Mouse (Mus musculus) forebrain, embryonic 12.5 days (tissue): ENCODE data around the gene Otud7b. TPM values are rescaled to one million over a fixed set of nuclear protein-coding genes. Genes with fewer than 3 reads are reported as not detected.

Experiments used
- ATAC-seq: fragments of 200-750 bp; cut with Nextera tagmentation; 2 replicates; pipeline ENCODE4 v1.8.0; 2017; ENCODE audit warnings: moderate TSS enrichment; ENCODE audit not compliant: low FRiP score
- H3K27ac ChIP-seq: fragments of 300-500 bp; sonication (generic); 2 replicates; pipeline ENCODE4 v1.5.1; 2016; ENCODE audit warnings: mild to moderate bottlenecking
- H3K27me3 ChIP-seq: fragments of 300-500 bp; sonication (generic); 2 replicates; pipeline ENCODE4 v1.6.1; 2016; ENCODE audit warnings: mild to moderate bottlenecking
- H3K36me3 ChIP-seq: fragments of 300-500 bp; sonication (generic); replicated peaks from 2 replicates; pipeline ENCODE4 v1.6.1; 2016; ENCODE audit warnings: mild to moderate bottlenecking
- H3K4me1 ChIP-seq: fragments of 300-500 bp; sonication (generic); 2 replicates; pipeline ENCODE4 v1.6.1; 2016
- H3K4me2 ChIP-seq: fragments of 300-500 bp; sonication (generic); 2 replicates; pipeline ENCODE4 v1.6.1; 2016; ENCODE audit warnings: mild to moderate bottlenecking, moderate library complexity
- H3K4me3 ChIP-seq: fragments of 300-500 bp; sonication (generic); replicated peaks from 2 replicates; pipeline ENCODE4 v1.5.1; 2016; ENCODE audit warnings: mild to moderate bottlenecking
- H3K9ac ChIP-seq: fragments of 300-500 bp; sonication (generic); 2 replicates; pipeline ENCODE4 v1.6.1; 2016; ENCODE audit warnings: mild to moderate bottlenecking
- H3K9me3 ChIP-seq: fragments of 300-500 bp; sonication (generic); 2 replicates; pipeline ENCODE4 v1.6.1; 2016
- WGBS: fragments of 180-500 bp; shearing (Covaris S2); methylation state at CpG from one replicate; pipeline ENCODE4 v1.1.7; 2016; 5-methylcytosine and 5-hydroxymethylcytosine counted together
- polyA plus RNA-seq: library from polyadenylated mRNA; unstranded; fragments of >200 nt; fragmentation: Nextera tagmentation; extraction: Ambion mirVana; gene quantifications from 2 replicates; pipeline ENCODE4 v1.2.1, GENCODE M21; 2016

Gene Otud7b
- polyA plus RNA-seq, 1 experiment from 2014 or later, result 15.5 TPM

GRCm38 (mm10) chr3:96069542-96069941 lies 34.8 kb upstream of the Otud7b start:
- no peaks in the 10 kb centered on the region for H3K4me1 ChIP-seq
- no peak overlapping the region for H3K4me3 ChIP-seq
- 50% methylated on average over 1 of the region's 1 CpGs for WGBS
- no peaks in the 10 kb centered on the region for H3K36me3 ChIP-seq
- H3K27ac ChIP-seq, result no peak overlapping the region
- no peak for ATAC-seq
- no peaks in the 10 kb centered on the region for H3K27me3 ChIP-seq
- H3K9me3 ChIP-seq, result no peaks in the 10 kb centered on the region
- H3K9ac ChIP-seq, result no peak overlapping the region
- no peak overlapping the region for H3K4me2 ChIP-seq

- 78% methylated on average over 4 of the region's 4 CpGs for WGBS
- no peak overlapping the region for H3K4me2 ChIP-seq
- no peak overlapping the region for H3K4me3 ChIP-seq
- no peak overlapping the region for H3K27ac ChIP-seq
- H3K4me1 ChIP-seq, result no peaks in the 10 kb centered on the region
- ATAC-seq, result no peak
- H3K9ac ChIP-seq, result no peak overlapping the region
- no peaks in the 10 kb centered on the region for H3K27me3 ChIP-seq
- H3K36me3 ChIP-seq, result no peaks in the 10 kb centered on the region
- no peaks in the 10 kb centered on the region for H3K9me3 ChIP-seq
Measured at GRCm38 (mm10) chr3:96070241-96070640, 34.1 kb upstream of the Otud7b start.

- no peak overlapping the region for H3K4me3 ChIP-seq
- ATAC-seq, result no peak
- WGBS, result 63% methylated on average over 12 of the region's 12 CpGs
- no peaks in the 10 kb centered on the region for H3K4me1 ChIP-seq
- no peak overlapping the region for H3K9ac ChIP-seq
- no peaks in the 10 kb centered on the region for H3K27me3 ChIP-seq
- no peak overlapping the region for H3K4me2 ChIP-seq
- H3K9me3 ChIP-seq, result no peaks in the 10 kb centered on the region
- no peaks in the 10 kb centered on the region for H3K36me3 ChIP-seq
- no peak overlapping the region for H3K27ac ChIP-seq
Measured at GRCm38 (mm10) chr3:96072921-96073486, 31.3 kb upstream of the Otud7b start.

GRCm38 (mm10) chr3:96078066-96078465 lies 26.3 kb upstream of the Otud7b start:
- H3K4me1 ChIP-seq, result peaks cover 3% of the 10 kb centered on the region; the same call in 1 of the 2 replicates
- no peaks in the 10 kb centered on the region for H3K9me3 ChIP-seq
- no peak for ATAC-seq
- 80% methylated on average over 6 of the region's 6 CpGs for WGBS
- no peaks in the 10 kb centered on the region for H3K27me3 ChIP-seq
- no peak overlapping the region for H3K27ac ChIP-seq
- no peak overlapping the region for H3K4me2 ChIP-seq
- H3K36me3 ChIP-seq, result no peaks in the 10 kb centered on the region
- H3K9ac ChIP-seq, result no peak overlapping the region
- no peak overlapping the region for H3K4me3 ChIP-seq

GRCm38 (mm10) chr3:96078711-96079110 lies 25.6 kb upstream of the Otud7b start:
- Histone ChIP-seq H3K4me2 (no peak overlapping the region), H3K36me3 (no peaks in the 10 kb centered on the region), H3K9me3 (no peaks in the 10 kb centered on the region), H3K27ac (no peak overlapping the region), H3K4me3 (no peak overlapping the region), H3K9ac (no peak overlapping the region), H3K4me1 (peaks cover 3% of the 10 kb centered on the region; the same call in 1 of the 2 replicates), H3K27me3 (no peaks in the 10 kb centered on the region)
- 77% methylated on average over 3 of the region's 3 CpGs for WGBS
- no peak for ATAC-seq

DNA sequence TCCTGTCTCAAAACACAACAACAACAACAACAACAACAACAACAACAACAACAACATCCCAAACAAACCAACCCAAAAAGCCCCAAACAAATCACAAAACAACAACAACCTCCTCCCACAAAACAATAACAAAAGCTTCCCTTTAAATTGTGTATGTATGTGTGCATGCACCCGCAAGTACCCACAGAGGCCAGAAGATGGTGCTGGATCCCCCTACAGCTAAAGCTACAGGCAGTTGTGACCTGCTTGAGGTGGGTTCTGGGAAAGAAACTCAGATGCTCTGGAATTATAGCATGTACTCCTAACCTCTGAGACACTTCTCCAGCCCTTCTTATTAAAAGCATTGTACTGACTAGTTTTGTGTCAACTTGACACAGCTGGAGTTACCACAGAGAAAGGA lies 23.3 kb upstream of the Otud7b start:
- Histone ChIP-seq H3K4me1 (peaks cover 3% of the 10 kb centered on the region; the same call in 1 of the 2 replicates), H3K27ac (no peak overlapping the region), H3K4me3 (no peak overlapping the region), H3K9me3 (no peaks in the 10 kb centered on the region), H3K9ac (no peak overlapping the region), H3K4me2 (no peak overlapping the region), H3K36me3 (no peaks in the 10 kb centered on the region), H3K27me3 (no peaks in the 10 kb centered on the region)
- no peak for ATAC-seq
- 69% methylated on average over 1 of the region's 1 CpGs for WGBS

DNA sequence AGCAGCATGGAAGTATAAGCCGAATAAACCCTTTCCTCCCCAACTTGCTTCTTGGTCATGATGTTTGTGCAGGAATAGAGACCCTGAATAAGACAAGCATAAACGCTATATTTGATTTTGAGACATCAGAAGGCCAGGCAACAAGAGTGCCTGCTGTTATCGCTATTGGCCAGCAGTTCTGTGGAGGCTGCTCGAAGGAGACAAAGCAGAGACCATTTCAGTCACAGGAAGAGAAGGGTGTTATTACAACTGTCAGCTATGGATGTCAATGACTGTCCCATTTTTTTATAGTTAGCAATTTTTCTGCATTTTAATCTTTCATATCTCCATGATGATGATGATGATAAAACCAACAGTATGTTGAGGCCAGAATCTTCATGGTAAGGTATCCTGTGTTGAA lies 22.7 kb upstream of the Otud7b start:
- WGBS, result 90% methylated on average over 4 of the region's 4 CpGs
- Histone ChIP-seq H3K4me2 (no peak overlapping the region), H3K4me3 (no peak overlapping the region), H3K27me3 (no peaks in the 10 kb centered on the region), H3K4me1 (peaks cover 3% of the 10 kb centered on the region; the same call in 1 of the 2 replicates), H3K27ac (no peak overlapping the region), H3K9ac (no peak overlapping the region), H3K36me3 (no peaks in the 10 kb centered on the region), H3K9me3 (no peaks in the 10 kb centered on the region)
- ATAC-seq, result no peak

- no peaks in the 10 kb centered on the region for H3K36me3 ChIP-seq
- no peak overlapping the region for H3K4me3 ChIP-seq
- no peak overlapping the region for H3K4me2 ChIP-seq
- 86% methylated on average over 2 of the region's 2 CpGs for WGBS
- H3K9me3 ChIP-seq, result no peaks in the 10 kb centered on the region
- no peak for ATAC-seq
- peaks cover 3% of the 10 kb centered on the region; the same call in 1 of the 2 replicates for H3K4me1 ChIP-seq
- no peak overlapping the region for H3K27ac ChIP-seq
- H3K27me3 ChIP-seq, result no peaks in the 10 kb centered on the region
- no peak overlapping the region for H3K9ac ChIP-seq
Measured at GRCm38 (mm10) chr3:96082100-96082499, 22.2 kb upstream of the Otud7b start.

DNA sequence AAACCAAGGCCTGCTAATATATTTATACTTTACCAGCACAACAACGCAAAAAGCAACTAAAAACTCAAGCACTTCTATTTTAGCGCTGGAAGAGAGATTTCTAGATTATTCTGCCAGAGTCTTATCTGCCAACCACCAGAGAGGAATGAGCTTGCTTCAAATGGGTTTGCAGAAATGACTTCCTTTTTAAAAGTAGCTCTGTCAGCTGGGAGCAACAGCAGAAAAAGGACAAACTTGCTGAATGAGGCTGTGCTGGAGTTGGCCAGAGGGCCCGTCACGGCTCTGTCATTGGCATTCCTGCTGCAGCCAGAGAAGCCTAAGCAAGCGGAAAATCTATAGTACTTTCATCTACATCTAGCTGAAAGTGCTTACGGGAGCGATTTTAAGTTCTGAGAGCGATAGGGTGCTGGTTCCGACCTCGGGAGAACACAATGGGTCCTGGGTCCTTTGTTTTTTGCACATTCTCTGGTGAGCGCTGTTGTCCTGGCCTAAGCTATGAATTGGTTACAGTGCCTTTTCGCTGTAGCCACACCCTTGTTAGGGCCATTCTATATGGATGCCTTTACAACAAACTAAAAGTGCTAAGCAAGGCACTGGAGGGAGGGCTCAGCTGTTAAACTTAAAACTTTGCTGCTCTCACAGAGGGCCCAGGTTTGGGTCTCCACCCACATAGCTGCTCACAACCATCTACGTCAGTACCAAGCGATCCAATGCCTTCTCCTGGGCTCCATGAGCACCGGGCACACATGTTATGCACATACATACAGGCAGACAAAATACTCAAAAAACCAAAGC lies 21.4 kb upstream of the Otud7b start:
- H3K9me3 ChIP-seq, result no peaks in the 10 kb centered on the region
- no peak overlapping the region for H3K4me2 ChIP-seq
- H3K9ac ChIP-seq, result no peak overlapping the region
- no peak for ATAC-seq
- H3K27me3 ChIP-seq, result no peaks in the 10 kb centered on the region
- no peak overlapping the region for H3K27ac ChIP-seq
- 71% methylated on average over 15 of the region's 15 CpGs for WGBS
- no peaks in the 10 kb centered on the region for H3K36me3 ChIP-seq
- H3K4me3 ChIP-seq, result no peak overlapping the region
- peaks cover 3% of the 10 kb centered on the region; the same call in 1 of the 2 replicates for H3K4me1 ChIP-seq

DNA sequence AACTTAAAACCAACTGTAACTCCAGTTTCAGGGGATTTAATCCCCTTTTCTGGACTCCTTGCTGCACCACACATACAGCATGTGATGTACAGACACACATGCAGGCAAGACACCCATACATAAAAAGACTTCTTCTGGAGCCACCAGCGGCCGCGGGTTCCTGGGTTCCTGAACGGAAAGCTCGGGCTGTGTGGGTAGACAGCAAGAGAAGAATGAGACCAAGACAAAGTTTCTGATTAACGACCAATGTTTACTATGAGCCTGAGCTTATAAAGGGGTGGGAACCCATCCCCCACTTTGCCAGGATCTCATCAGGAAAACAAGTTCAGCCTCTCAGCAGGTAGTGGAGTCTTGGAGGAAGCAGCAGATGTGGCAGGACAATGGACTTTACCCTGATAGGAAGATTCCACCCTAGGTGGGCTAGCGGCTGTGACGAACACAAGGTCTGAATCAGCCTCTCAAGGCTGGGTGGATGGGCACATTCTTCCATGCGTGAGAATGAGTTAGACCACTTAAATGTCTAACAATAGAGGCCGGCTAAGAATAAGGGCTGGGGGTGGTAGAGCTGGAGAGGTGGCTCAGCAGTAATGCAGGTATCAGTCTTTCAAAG lies 20.1 kb upstream of the Otud7b start:
- Histone ChIP-seq H3K9me3 (no peaks in the 10 kb centered on the region), H3K9ac (no peak overlapping the region), H3K36me3 (no peaks in the 10 kb centered on the region), H3K27ac (no peak overlapping the region), H3K4me3 (no peak overlapping the region), H3K4me1 (peaks cover 3% of the 10 kb centered on the region; the same call in 1 of the 2 replicates), H3K27me3 (no peaks in the 10 kb centered on the region), H3K4me2 (no peak overlapping the region)
- ATAC-seq, result no peak
- 77% methylated on average over 10 of the region's 10 CpGs for WGBS

- ATAC-seq, result no peak
- no peak overlapping the region for H3K27ac ChIP-seq
- H3K9me3 ChIP-seq, result no peaks in the 10 kb centered on the region
- H3K9ac ChIP-seq, result no peak overlapping the region
- WGBS, result 77% methylated on average over 2 of the region's 2 CpGs
- H3K4me1 ChIP-seq, result peaks cover 3% of the 10 kb centered on the region; the same call in 1 of the 2 replicates
- H3K27me3 ChIP-seq, result no peaks in the 10 kb centered on the region
- no peaks in the 10 kb centered on the region for H3K36me3 ChIP-seq
- H3K4me3 ChIP-seq, result no peak overlapping the region
- no peak overlapping the region for H3K4me2 ChIP-seq
Measured at GRCm38 (mm10) chr3:96087219-96087618, 17.1 kb upstream of the Otud7b start.

DNA sequence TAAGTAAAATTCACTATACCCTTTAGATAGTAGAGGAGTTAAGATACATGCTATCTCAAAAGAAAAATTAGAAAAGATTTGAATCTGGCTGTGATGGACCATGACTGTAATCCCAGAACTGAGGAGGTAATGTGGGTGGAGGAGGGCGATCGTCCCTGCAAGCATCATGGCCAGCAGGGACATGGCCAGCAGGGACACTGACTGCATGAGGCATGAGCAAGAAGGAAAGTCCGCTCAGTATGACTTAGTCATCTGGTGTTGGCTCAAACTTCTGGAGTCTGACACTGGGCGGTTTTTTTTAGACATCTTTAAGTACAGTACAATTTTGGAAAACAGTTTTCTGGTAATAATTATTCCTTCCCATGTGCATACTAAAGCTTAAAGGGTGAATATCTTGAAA lies 16.5 kb upstream of the Otud7b start:
- no peaks in the 10 kb centered on the region for H3K9me3 ChIP-seq

More for the DNA sequence above, 16.5 kb upstream of the Otud7b start:
- no peak for ATAC-seq
- Histone ChIP-seq H3K27ac (no peak overlapping the region), H3K4me1 (peaks cover 3% of the 10 kb centered on the region; the same call in 1 of the 2 replicates), H3K27me3 (no peaks in the 10 kb centered on the region), H3K4me2 (no peak overlapping the region), H3K9ac (no peak overlapping the region), H3K36me3 (no peaks in the 10 kb centered on the region), H3K4me3 (no peak overlapping the region)
- 87% methylated on average over 4 of the region's 4 CpGs for WGBS
